9 mouse cellular contexts compared by ENCODE assay signal in genomic region chr12:31719586-31720275, GRCm38 (mm10). TPM values are rescaled to one million over a fixed set of nuclear protein-coding genes. Genes with fewer than 3 reads are reported as not detected.
DNase-seq lines count a peak whose midpoint lies in the region; ATAC-seq and TF ChIP-seq lines count a peak whose summit lies in the region.
"Had no signal": no experiment of that assay in that cellular context is flagged by ENCODE, and none has a peak within 500 bp of the region (broad histone marks: within the 10 kb centered on the region; RNA-seq: fewer than 3 reads in every experiment).

No protein-coding gene starts in this region.

- WGBS in lung, postnatal 0 days: 53% methylated on average over 1 of the region's 1 CpGs
- 94% methylated on average over 1 of the region's 1 CpGs for WGBS in midbrain, embryonic 11.5 days

- TF ChIP-seq CTCF in lung, postnatal 0 days (IDR thresholded peaks at IDR 0.05): peak; percentile 73

- no peak overlapping the region for H3K9ac ChIP-seq in lung, postnatal 0 days (replicated peaks; ENCODE audit: low read depth)
- no peak overlapping the region for H3K9ac ChIP-seq in midbrain, embryonic 11.5 days (ENCODE audit: low read length)
- H3K9ac ChIP-seq: forebrain, embryonic 12.5 days had no signal

- H3K27me3 ChIP-seq in lung, postnatal 0 days (replicated peaks; ENCODE audit: insufficient read depth, low read length): no peaks in the 10 kb centered on the region
- no peaks in the 10 kb centered on the region for H3K27me3 ChIP-seq in midbrain, embryonic 11.5 days (ENCODE audit: control insufficient read depth, insufficient read depth, low read length)
- H3K27me3 ChIP-seq: forebrain, embryonic 12.5 days had no signal

- no peaks in the 10 kb centered on the region for H3K9me3 ChIP-seq in lung, postnatal 0 days (ENCODE audit: low read length)
- no peaks in the 10 kb centered on the region for H3K9me3 ChIP-seq in midbrain, embryonic 11.5 days (ENCODE audit: control insufficient read depth, low read length)
- H3K9me3 ChIP-seq: forebrain, embryonic 12.5 days had no signal

- H3K4me3 ChIP-seq in lung, postnatal 0 days (ENCODE audit: low read depth, low read length): no peak overlapping the region
- H3K4me3 ChIP-seq in midbrain, embryonic 11.5 days (ENCODE audit: low read depth, low read length): no peak overlapping the region
- H3K4me3 ChIP-seq: forebrain, embryonic 12.5 days; myocyte had no signal

- peak; percentile 39 for ATAC-seq in CD4-positive, CD25-positive, alpha-beta regulatory T cell, adult 4 months
- peak; percentile 87 for ATAC-seq in lung, postnatal 0 days
- ATAC-seq in midbrain, embryonic 11.5 days (ENCODE audit: low FRiP score): no peak

- peak; percentile 13 for DNase-seq in kidney, postnatal 10 days
- DNase-seq in kidney, adult 8-10 months: no peak
- peak; percentile 53 for DNase-seq in NIH3T3 (ENCODE audit: low read depth)
- peak; percentile 80 for DNase-seq in lung, postnatal 0 days (ENCODE audit: low spot score)
- DNase-seq in layer of hippocampus, adult 18-20 months (ENCODE audit: low spot score in 2 of 2): no peak
- no peak for DNase-seq in midbrain, embryonic 11.5 days (ENCODE audit: low spot score, missing footprints)

- peak; percentile 68 for TF ChIP-seq EP300 in lung, postnatal 0 days (IDR thresholded peaks at IDR 0.05)

- H3K4me1 ChIP-seq in lung, postnatal 0 days (ENCODE audit: insufficient read depth, low read depth, low read length): peaks cover 4% of the 10 kb centered on the region; the same call in 1 of the 2 replicates
- H3K4me1 ChIP-seq in midbrain, embryonic 11.5 days (ENCODE audit: control insufficient read depth, insufficient read depth, low read length): no peaks in the 10 kb centered on the region

- H3K36me3 ChIP-seq in lung, postnatal 0 days (ENCODE audit: insufficient read depth, low read length): no peaks in the 10 kb centered on the region
- H3K36me3 ChIP-seq in midbrain, embryonic 11.5 days (ENCODE audit: control insufficient read depth, insufficient read depth, low read length): no peaks in the 10 kb centered on the region
- H3K36me3 ChIP-seq: forebrain, embryonic 12.5 days had no signal

- H3K4me2 ChIP-seq in lung, postnatal 0 days (replicated peaks; ENCODE audit: low read depth, low read length): peak overlapping the region; percentile 25; the same call in 1 of the 2 replicates
- H3K4me2 ChIP-seq in midbrain, embryonic 11.5 days: no peak overlapping the region
- H3K4me2 ChIP-seq: forebrain, embryonic 12.5 days had no signal

- no peak overlapping the region for H3K27ac ChIP-seq in lung, postnatal 0 days (ENCODE audit: low read length)
- H3K27ac ChIP-seq in midbrain, embryonic 11.5 days (ENCODE audit: low read depth, low read length): no peak overlapping the region
- H3K27ac ChIP-seq: forebrain, embryonic 12.5 days had no signal

RNA-seq across cellular contexts. Expression of gene Gpr22, which starts 6.0 kb away (rescaled TPM):
- polyA plus RNA-seq in CD4-positive, CD25-positive, alpha-beta regulatory T cell, adult 4 months (2017; shearing (Covaris generic)): under 1 TPM; 0.38 to 0.90 TPM
- polyA plus RNA-seq in lung, postnatal 0 days (2015; fragmentation: Nextera tagmentation; extraction: Ambion mirVana): 0.08 and 0.24 TPM in 2 replicates
- total RNA-seq in layer of hippocampus, adult 18-20 months (2021): 10 to 100 TPM; 73.3 to 79.9 TPM
- 6.2 and 8.4 TPM in 2 replicates for polyA plus RNA-seq in midbrain, embryonic 11.5 days (2014; fragmentation: Nextera tagmentation; extraction: Ambion mirVana)

Comparison
In these comparisons a context has a peak if more than half of its experiments do, and no peak if none do; other contexts are left out.
1. DNase-seq: peak in kidney, postnatal 10 days (single experiment), NIH3T3 (single experiment) and lung, postnatal 0 days (single experiment); none in kidney, adult 8-10 months (0 of 2), layer of hippocampus, adult 18-20 months (0 of 2) and midbrain, embryonic 11.5 days (single experiment).